Mouse (Mus musculus): ENCODE data around the gene Plin4. TPM values are rescaled to one million over a fixed set of nuclear protein-coding genes. Genes with fewer than 3 reads are reported as not detected.
A peak's percentile ranks its signal among the peaks of the same experiment; 100 is the strongest.

Gene Plin4
- 0.73 and 1.2 TPM in 2 replicates for polyA plus RNA-seq (2012; rRNA removed)

DNA sequence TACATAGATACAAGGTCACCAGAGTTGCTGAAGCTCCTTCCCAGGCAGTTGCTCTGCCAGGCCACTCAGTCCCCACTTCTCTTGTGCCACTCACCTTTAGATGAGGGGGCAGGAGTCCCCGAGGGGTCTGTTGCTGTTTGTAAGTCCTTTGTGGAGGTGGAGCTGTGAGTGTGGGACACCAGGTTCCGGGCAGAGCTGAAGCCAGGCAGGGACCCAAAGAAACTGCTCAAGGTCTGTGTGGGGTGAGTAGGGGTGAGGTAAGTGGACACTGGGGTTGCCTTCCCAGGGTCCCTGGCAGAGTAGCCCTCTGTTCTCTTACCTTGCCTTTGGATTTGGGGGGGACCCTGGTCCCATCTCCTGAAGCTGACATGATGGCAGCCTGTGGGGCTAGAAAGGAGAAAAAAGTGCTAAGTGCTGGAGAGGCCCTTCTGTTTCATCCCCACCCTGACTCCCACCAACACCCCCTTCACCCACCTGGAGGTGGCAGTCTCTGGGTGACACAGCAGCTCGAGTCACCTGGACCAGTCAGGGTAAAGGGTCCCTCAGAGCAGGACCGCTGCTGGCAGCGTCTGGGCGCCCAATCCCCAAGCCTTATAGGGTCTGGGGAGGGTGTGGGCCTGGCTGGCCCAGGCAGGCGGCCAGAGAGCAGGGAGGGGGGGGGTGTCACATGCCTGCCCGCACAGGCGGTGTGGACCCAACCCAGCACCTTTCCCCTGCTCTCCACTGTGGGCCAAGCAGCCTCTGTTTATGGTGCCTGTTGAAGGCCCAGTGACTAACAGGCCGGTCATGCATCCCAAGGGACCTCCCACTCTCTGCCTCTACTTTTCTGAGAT, at the start of gene Plin4:
Plin4 (minus strand) TSS at position 585 of the 833 bp plus-strand sequence.
- H3K4me3 ChIP-seq (ENCODE audit: insufficient read depth, low read length): no peak within 1 kb of the TSS
- H3K27ac ChIP-seq (ENCODE audit: insufficient read depth, low read length): peak within 1 kb of the TSS; percentile 88
- TF ChIP-seq CTCF (IDR thresholded peaks at IDR 0.05; ENCODE audit: extremely low read depth, insufficient read depth, low read length): no peak
- 0 out of 2 replicates have a peak, but pooled peaks have one; percentile 25 for TF ChIP-seq POLR2A (IDR thresholded peaks at IDR 0.05; ENCODE audit: extremely low read depth, insufficient read depth, low read length)
- no peaks in the 10 kb centered on the region; the same call in 1 of the 2 replicates for H3K4me1 ChIP-seq (ENCODE audit: control insufficient read depth, insufficient read depth, low read length)

DNA sequence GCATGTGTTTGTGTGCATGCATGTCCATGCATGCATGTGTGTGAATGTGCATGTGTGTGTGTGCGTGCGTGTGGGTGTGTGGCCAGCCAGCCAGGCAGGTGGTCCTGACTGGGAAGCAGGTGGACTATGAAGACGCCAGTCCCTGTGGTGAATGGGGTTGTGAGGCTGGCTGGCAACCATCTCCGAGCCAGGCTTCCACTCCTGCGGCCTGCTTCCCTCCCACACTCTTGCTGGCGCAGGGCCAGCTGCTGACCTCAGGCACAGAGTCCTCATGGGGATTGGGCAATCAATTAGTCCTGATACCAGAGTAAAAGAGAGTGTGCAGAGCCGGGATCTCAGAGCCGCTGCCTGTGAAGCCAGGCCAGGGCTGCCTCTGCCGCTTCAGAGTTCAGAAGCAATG, 44.0 kb upstream of the Plin4 start:
- Histone ChIP-seq H3K27ac (ENCODE audit: insufficient read depth, low read length) (no peak overlapping the region), H3K4me3 (ENCODE audit: insufficient read depth, low read length) (no peak overlapping the region), H3K4me1 (ENCODE audit: control insufficient read depth, insufficient read depth, low read length) (0 out of 2 replicates have a peak, but pooled peaks cover 2% of the 10 kb centered on the region)
- no peak for TF ChIP-seq CTCF (IDR thresholded peaks at IDR 0.05; ENCODE audit: extremely low read depth, insufficient read depth, low read length)
- no peak for TF ChIP-seq POLR2A (IDR thresholded peaks at IDR 0.05; ENCODE audit: extremely low read depth, insufficient read depth, low read length)

DNA sequence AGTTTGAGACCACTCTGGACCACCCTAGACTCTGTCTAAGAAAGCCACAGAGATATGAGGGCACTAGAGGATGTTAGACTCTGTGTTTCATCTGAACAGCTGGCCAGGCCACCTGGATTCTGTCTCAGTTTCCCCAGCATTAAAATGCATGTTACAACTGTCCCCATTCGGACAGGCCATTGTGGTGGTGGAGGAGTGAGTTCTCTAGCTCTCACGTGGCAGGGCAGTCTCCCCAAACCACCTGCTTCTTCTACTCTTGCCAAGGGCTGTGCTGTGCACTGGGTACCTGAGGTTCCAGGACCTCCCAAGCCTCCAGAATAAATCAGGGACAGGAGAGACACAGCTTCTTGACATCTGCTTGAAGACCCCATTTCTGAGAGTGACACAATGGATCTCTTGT, 40.3 kb upstream of the Plin4 start:
- Histone ChIP-seq H3K4me3 (ENCODE audit: insufficient read depth, low read length) (no peak overlapping the region), H3K4me1 (ENCODE audit: control insufficient read depth, insufficient read depth, low read length) (0 out of 2 replicates have a peak, but pooled peaks cover 2% of the 10 kb centered on the region), H3K27ac (ENCODE audit: insufficient read depth, low read length) (no peak overlapping the region)
- TF ChIP-seq CTCF (IDR thresholded peaks at IDR 0.05; ENCODE audit: extremely low read depth, insufficient read depth, low read length) (no peak), POLR2A (IDR thresholded peaks at IDR 0.05; ENCODE audit: extremely low read depth, insufficient read depth, low read length) (no peak)

GRCm38 (mm10) chr17:56148790-56149618, 39.4 kb upstream of the Plin4 start:
- TF ChIP-seq CTCF (IDR thresholded peaks at IDR 0.05; ENCODE audit: extremely low read depth, insufficient read depth, low read length): no peak
- TF ChIP-seq POLR2A (IDR thresholded peaks at IDR 0.05; ENCODE audit: extremely low read depth, insufficient read depth, low read length): no peak
- no peak overlapping the region for H3K27ac ChIP-seq (ENCODE audit: insufficient read depth, low read length)

DNA sequence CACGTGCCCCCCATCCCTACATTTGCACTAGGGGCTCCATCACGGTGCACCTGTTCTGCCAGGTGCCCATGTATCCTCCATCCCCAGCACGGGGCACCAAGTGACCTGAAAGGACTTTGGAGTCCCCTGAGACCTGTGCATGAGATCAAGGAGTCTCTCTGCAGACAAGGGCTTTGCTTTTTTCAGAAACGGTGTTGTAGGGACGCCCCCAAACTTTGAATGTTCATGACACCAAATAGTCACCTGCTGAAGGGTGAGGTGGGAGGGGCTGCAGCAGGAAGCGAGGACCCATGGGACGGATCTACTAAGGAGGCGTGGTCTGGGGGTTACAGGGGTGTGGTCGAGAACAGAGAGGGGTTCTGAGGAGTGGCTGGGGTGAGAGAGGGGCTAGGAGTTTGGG, 38.7 kb upstream of the Plin4 start:
- Histone ChIP-seq H3K4me3 (ENCODE audit: insufficient read depth, low read length) (no peak overlapping the region; the same call in 1 of the 2 replicates), H3K4me1 (ENCODE audit: control insufficient read depth, insufficient read depth, low read length) (no peaks in the 10 kb centered on the region), H3K27ac (ENCODE audit: insufficient read depth, low read length) (no peak overlapping the region)
- TF ChIP-seq CTCF (IDR thresholded peaks at IDR 0.05; ENCODE audit: extremely low read depth, insufficient read depth, low read length) (no peak), POLR2A (IDR thresholded peaks at IDR 0.05; ENCODE audit: extremely low read depth, insufficient read depth, low read length) (no peak)

More at GRCm38 (mm10) chr17:56148790-56149618, 39.4 kb upstream of the Plin4 start:
- Histone ChIP-seq H3K4me3 (ENCODE audit: insufficient read depth, low read length) (peak overlapping the region; percentile 20), H3K4me1 (ENCODE audit: control insufficient read depth, insufficient read depth, low read length) (0 out of 2 replicates have a peak, but pooled peaks cover 2% of the 10 kb centered on the region)

DNA sequence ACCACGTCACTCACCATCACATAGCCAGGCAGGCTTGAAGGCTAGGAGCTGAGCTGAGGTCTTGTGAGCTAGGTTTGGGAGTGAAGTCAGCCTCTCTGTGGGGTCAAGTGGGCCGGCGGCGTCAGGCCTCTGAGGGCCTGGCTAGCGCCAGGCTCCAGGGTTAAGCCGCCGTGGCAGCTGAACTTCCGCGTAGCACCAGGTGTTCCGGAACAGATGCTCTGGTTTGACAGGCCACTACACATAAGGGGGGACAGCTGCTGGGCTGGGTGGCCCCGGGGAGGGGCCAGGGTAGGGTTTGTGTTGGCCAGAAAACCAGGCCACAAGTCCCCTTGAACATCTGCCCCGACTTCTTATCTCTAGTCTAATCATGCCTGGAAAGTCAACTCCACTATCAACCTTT, 37.8 kb upstream of the Plin4 start:
- Histone ChIP-seq H3K4me1 (ENCODE audit: control insufficient read depth, insufficient read depth, low read length) (no peaks in the 10 kb centered on the region), H3K4me3 (ENCODE audit: insufficient read depth, low read length) (no peak overlapping the region), H3K27ac (ENCODE audit: insufficient read depth, low read length) (no peak overlapping the region)
- TF ChIP-seq POLR2A (IDR thresholded peaks at IDR 0.05; ENCODE audit: extremely low read depth, insufficient read depth, low read length) (no peak), CTCF (IDR thresholded peaks at IDR 0.05; ENCODE audit: extremely low read depth, insufficient read depth, low read length) (no peak)

GRCm38 (mm10) chr17:56146131-56146530, 36.5 kb upstream of the Plin4 start:
- no peak overlapping the region for H3K27ac ChIP-seq (ENCODE audit: insufficient read depth, low read length)
- TF ChIP-seq CTCF (IDR thresholded peaks at IDR 0.05; ENCODE audit: extremely low read depth, insufficient read depth, low read length) (no peak), POLR2A (IDR thresholded peaks at IDR 0.05; ENCODE audit: extremely low read depth, insufficient read depth, low read length) (no peak)

DNA sequence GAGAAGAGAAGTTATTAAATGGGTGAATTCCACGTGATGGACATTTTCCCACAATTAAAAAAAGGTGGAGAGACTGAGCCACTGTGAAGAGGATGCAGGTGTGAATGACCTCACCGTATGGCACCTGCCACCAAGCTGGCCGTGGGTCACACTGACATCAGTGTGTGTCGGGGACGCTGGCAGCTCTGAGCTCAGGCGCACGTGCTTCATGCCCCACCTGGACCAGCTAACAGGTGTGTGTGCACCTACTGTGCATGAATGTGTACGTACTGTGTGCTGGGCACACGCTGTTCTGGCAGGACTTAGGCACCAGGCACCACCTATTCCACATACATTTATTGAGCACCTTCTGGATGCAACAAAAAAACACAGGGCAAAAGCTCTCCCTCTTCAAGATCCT, 34.9 kb upstream of the Plin4 start:
- TF ChIP-seq POLR2A (IDR thresholded peaks at IDR 0.05; ENCODE audit: extremely low read depth, insufficient read depth, low read length): no peak
- no peak for TF ChIP-seq CTCF (IDR thresholded peaks at IDR 0.05; ENCODE audit: extremely low read depth, insufficient read depth, low read length)
- Histone ChIP-seq H3K27ac (ENCODE audit: insufficient read depth, low read length) (no peak overlapping the region), H3K4me3 (ENCODE audit: insufficient read depth, low read length) (no peak overlapping the region), H3K4me1 (ENCODE audit: control insufficient read depth, insufficient read depth, low read length) (no peaks in the 10 kb centered on the region)

More at GRCm38 (mm10) chr17:56146131-56146530, 36.5 kb upstream of the Plin4 start:
- Histone ChIP-seq H3K4me1 (ENCODE audit: control insufficient read depth, insufficient read depth, low read length) (no peaks in the 10 kb centered on the region), H3K4me3 (ENCODE audit: insufficient read depth, low read length) (no peak overlapping the region)

Measured in cortical plate, adult 2 months (tissue).